Mouse (Mus musculus): ENCODE results near the gene Gm20503. TPM values are rescaled to one million over a fixed set of nuclear protein-coding genes. Genes with fewer than 3 reads are reported as not detected.

Gm20503 gene
- total RNA-seq, 4 experiments from 2014 or later, result 0.70 to 2.3 (median 0.80) TPM; not detected in 1

GRCm38 (mm10) chr4:59007016-59007415 is 4.0 kb downstream of the Gm20503 start:
- no peak for DNase-seq (ENCODE audit: low spot score in 2 of 2)

GRCm38 (mm10) chr4:59007974-59008373 is 5.0 kb downstream of the Gm20503 start:
- no peak for DNase-seq (ENCODE audit: low spot score in 2 of 2)

GRCm38 (mm10) chr4:59009186-59009585 is 6.2 kb downstream of the Gm20503 start:
- no peak for DNase-seq (ENCODE audit: low spot score in 2 of 2)

DNA sequence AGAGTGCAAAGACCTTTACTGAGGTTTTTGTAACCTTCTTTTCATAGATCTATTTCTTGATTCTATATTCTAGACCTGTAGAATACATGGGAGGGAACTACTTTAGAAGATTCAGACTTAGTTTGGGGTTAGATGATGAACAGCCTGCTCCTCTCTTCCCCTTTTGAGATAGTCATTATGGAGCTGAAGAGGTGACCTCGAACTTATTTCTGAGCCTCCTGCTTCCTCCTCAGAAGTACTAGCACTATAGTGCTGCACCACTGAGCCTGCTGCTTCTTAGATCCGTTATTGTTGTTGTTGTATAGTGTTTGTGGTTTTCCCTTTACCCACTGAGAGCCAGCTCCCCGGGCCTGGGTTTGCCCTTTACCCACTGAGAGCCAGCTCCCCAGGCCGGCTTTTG is 6.7 kb downstream of the Gm20503 start:
- no peak for DNase-seq (ENCODE audit: low spot score in 2 of 2)

- DNase-seq (ENCODE audit: low spot score in 2 of 2), result no peak
Measured at GRCm38 (mm10) chr4:59011446-59011845, 8.4 kb downstream of the Gm20503 start.

DNA sequence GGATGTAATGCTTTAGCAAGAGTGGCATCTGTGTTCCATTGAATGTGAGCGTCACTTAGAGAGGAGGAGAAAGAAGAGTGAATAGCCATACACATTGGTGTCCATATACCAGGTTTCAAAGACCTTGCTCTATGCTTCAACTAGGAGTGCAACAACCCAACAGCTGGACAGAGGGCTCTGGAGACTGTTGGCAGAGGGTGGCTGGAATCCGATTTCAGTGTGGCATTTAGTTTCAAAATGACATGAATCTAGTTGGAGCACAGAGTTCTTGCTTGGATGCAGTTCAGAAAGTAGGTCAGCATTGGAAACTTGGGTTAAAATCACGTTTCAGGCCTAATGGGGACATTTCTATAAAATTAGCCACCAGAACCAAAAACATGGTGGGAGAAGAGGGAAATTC is 12.2 kb downstream of the Gm20503 start:
- DNase-seq (ENCODE audit: low spot score in 2 of 2), result no peak

- DNase-seq (ENCODE audit: low spot score in 2 of 2), result no peak
Measured at GRCm38 (mm10) chr4:59016922-59017321, 13.9 kb downstream of the Gm20503 start.

GRCm38 (mm10) chr4:59034325-59034917 is 31.4 kb downstream of the Gm20503 start:
- no peak for DNase-seq (ENCODE audit: low spot score in 2 of 2)

GRCm38 (mm10) chr4:59034918-59035785 is 32.1 kb downstream of the Gm20503 start, which contains the start of gene Gng10:
Gene Gng10, plus strand, starts transcription at chr4:59035088.
- DNase-seq (ENCODE audit: low spot score in 2 of 2), result peak; percentile 52 to 54

GRCm38 (mm10) chr4:59035786-59036350 is 32.9 kb downstream of the Gm20503 start:
- DNase-seq (ENCODE audit: low spot score in 2 of 2), result no peak

GRCm38 (mm10) chr4:59036490-59037127 is 33.6 kb downstream of the Gm20503 start:
- DNase-seq (ENCODE audit: low spot score in 2 of 2), result peak; percentile 37 to 43

- DNase-seq (ENCODE audit: low spot score in 2 of 2), result no peak
Measured at GRCm38 (mm10) chr4:59037525-59037924, 34.5 kb downstream of the Gm20503 start.

DNA sequence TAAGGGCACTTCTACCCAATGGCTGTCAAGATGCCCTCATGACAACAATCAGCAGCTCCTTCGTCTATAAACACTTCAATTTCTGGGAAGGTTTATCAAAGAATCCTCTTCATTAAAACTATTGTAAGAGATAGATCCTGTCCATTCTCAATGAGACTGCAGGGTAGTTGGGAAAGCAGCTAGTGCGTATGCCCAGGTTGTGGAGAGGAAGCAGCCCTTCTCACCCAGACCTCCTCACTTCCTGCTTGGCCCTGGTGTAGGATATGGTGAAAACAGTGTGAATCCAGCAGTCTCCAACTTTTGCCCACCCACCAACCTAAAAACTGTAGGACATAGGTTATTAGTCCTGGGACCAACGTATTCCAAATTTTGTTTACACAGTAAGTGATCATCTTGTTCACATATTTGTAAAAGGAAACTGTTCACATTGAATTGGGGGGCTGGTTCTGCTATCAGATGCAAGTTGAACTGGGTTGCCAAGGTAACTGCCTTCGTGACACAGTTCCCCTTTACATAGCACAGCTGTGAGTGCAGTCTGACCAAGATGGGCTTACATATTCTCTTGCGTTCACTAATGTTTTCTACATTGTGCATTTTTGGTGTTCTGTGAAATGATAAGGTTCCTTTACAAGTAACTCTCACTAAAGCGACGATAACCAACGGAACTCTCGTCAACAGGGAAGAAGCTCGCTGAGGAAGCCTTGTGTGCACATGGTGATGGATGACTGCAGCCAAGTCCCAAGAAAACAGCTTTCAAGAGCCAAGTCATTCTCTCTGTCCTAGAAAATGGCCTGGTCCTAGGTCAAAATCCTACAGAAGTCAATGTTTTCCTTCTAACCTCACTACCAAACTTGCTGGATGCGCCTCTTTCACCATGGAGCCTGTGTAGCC is 37.6 kb downstream of the Gm20503 start:
- no peak for DNase-seq (ENCODE audit: low spot score in 2 of 2)

- no peak for DNase-seq (ENCODE audit: low spot score in 2 of 2)
Measured at GRCm38 (mm10) chr4:59043074-59043473, 40.1 kb downstream of the Gm20503 start.

- no peak for DNase-seq (ENCODE audit: low spot score in 2 of 2)
Measured at GRCm38 (mm10) chr4:59043891-59044290, 40.9 kb downstream of the Gm20503 start.

DNA sequence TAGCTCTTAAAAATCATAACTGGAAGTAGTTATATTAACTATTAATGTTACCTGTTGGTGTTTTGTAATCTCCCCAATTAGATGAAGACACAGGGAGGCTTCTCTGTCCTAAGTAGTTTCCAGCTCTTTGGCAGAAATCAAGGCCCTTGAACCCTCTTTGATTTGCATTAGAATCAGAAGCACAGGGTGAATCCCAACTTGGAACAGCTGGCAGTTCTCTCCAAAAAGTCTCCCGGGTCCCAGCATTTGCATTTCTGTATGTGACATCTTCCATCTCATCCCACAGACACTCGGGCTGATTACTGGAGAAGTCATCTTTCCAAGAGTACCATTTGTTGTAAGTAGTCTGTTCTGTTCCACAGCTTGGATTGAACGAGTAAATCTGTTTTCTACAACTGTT is 44.2 kb downstream of the Gm20503 start:
- no peak for DNase-seq (ENCODE audit: low spot score in 2 of 2)

- no peak for DNase-seq (ENCODE audit: low spot score in 2 of 2)
Measured at GRCm38 (mm10) chr4:59051081-59051480, 48.1 kb downstream of the Gm20503 start.

DNA sequence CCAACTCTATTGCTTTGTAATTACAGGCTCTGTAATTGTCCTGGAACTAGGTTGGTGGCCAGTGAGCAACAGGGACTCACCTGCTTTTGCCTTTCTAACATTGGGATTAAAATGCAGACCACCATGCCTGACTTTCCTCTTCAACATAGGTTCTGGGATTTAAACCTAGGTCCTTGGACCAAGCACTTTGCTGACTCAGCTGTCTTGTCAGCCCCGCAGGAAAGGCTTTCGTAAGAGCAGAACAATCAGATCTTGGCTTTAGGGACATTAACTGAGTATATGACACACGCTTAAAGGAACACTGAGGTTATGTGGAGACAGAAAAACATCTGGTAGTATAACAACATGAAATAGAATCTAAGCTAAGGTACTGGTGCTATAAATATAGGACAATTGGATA is 54.9 kb downstream of the Gm20503 start:
- DNase-seq (ENCODE audit: low spot score in 2 of 2), result no peak

GRCm38 (mm10) chr4:59062526-59062925 is 59.5 kb downstream of the Gm20503 start:
- DNase-seq (ENCODE audit: low spot score in 2 of 2), result no peak

GRCm38 (mm10) chr4:59069276-59069675 is 66.3 kb downstream of the Gm20503 start:
- DNase-seq (ENCODE audit: low spot score in 2 of 2), result no peak

GRCm38 (mm10) chr4:59083430-59083829 is 80.4 kb downstream of the Gm20503 start:
- no peak for DNase-seq (ENCODE audit: low spot score in 2 of 2)

Data from left cerebral cortex, adult 8-10 months (tissue).